Mouse (Mus musculus) olfactory bulb, adult 2 months (tissue): ENCODE measurements around the gene Cpne2.

Source experiments
- CTCF ChIP-seq: fragments of 200-500 bp; IDR thresholded peaks from 2 replicates; pipeline ENCODE4 v1.5.1; 2012; ENCODE audit warnings: low read depth, mild to moderate bottlenecking, low read length, moderate library complexity; ENCODE audit not compliant: insufficient read depth
- POLR2A ChIP-seq: fragments of 200-500 bp; IDR thresholded peaks from 2 replicates; pipeline ENCODE4 v1.6.1; 2012; ENCODE audit warnings: mild to moderate bottlenecking, low read depth, low read length, moderate library complexity; ENCODE audit not compliant: insufficient read depth

DNA sequence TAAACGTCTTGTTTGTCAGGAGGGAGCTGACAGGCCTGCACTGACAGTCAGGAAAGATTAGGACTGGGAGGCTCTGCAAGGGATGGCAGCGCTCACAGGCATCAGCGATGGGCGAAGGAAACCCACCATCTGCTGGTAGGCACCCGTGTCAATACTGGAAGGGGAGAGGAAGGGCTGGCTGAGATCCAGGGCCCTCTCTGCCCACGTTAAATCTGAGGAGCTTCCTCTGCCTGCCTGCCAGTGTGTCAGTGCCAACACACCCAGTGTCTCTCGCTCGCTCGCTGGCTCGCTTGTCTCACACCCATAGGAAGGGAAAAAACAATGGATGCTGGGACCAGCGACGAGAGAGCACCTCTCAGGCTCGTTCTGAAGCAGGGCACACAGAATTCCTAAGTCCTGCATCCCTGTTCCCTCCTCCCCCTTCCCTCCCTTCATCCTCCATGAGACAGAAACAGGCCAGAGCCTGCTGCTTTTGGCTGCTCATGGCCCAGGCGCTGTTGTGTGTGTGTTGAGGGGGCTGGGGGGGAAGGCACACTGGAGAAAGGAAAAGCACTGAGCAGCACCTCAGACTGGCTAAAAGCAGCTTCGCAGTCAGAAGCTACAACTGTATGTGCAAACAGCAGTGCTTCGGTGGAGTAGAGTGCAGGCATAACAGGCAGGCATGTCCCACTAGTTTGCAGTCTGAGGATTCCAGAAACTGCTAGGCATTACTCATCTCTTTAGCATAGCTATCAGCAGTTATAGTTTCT is 41.5 kb downstream of the Cpne2 start:
- no peak for TF ChIP-seq POLR2A
- TF ChIP-seq CTCF: no peak
